Mouse (Mus musculus) stomach, embryonic 14.5 days (tissue): Measurements from ENCODE around the gene Ndufb4. TPM values are rescaled to one million over a fixed set of nuclear protein-coding genes. Genes with fewer than 3 reads are reported as not detected.
A peak's percentile ranks its signal among the peaks of the same experiment; 100 is the strongest.

ENCODE experiments used
- ATAC-seq: fragments of 200-750 bp; cut with Nextera tagmentation; 2 replicates; pipeline ENCODE4 v1.8.0; 2017; ENCODE audit warnings: low read depth, moderate TSS enrichment; ENCODE audit not compliant: insufficient number of reproducible peaks, insufficient read depth, low FRiP score
- H3K27ac ChIP-seq: fragments of 300-500 bp; sonication (generic); 2 replicates; pipeline ENCODE4 v1.5.1; 2014; ENCODE audit warnings: mild to moderate bottlenecking, low read length, moderate library complexity, mixed read lengths
- H3K27me3 ChIP-seq: fragments of 300-500 bp; sonication (generic); 2 replicates; pipeline ENCODE4 v1.6.1; 2014; ENCODE audit warnings: low read length, control low read depth, mixed read lengths; ENCODE audit not compliant: control insufficient read depth, insufficient read depth
- H3K36me3 ChIP-seq: fragments of 300-500 bp; sonication (generic); 2 replicates; pipeline ENCODE4 v1.6.1; 2014; ENCODE audit warnings: mild to moderate bottlenecking, control low read depth, low read length, moderate library complexity, mixed read lengths; ENCODE audit not compliant: control insufficient read depth, insufficient read depth
- H3K4me1 ChIP-seq: fragments of 300-500 bp; sonication (generic); 2 replicates; pipeline ENCODE4 v1.6.1; 2014; ENCODE audit warnings: low read length, control low read depth, mixed read lengths; ENCODE audit not compliant: control insufficient read depth, insufficient read depth
- H3K4me2 ChIP-seq: fragments of 300-500 bp; sonication (generic); replicated peaks from 2 replicates; pipeline ENCODE4 v1.6.1; 2014; ENCODE audit warnings: low read depth, low read length, control low read depth
- H3K4me3 ChIP-seq: fragments of 300-500 bp; sonication (generic); 2 replicates; pipeline ENCODE4 v1.5.1; 2014; ENCODE audit warnings: low read depth, low read length, control low read depth
- H3K9ac ChIP-seq: fragments of 300-500 bp; sonication (generic); replicated peaks from 2 replicates; pipeline ENCODE4 v1.6.1; 2014; ENCODE audit warnings: low read depth, mild to moderate bottlenecking, control low read depth, low read length, moderate library complexity, mixed read lengths
- H3K9me3 ChIP-seq: fragments of 300-500 bp; sonication (generic); 2 replicates; pipeline ENCODE4 v1.6.1; 2016; ENCODE audit warnings: low read depth, low read length, control low read depth; ENCODE audit not compliant: control insufficient read depth
- WGBS: fragments of 180-500 bp; shearing (Covaris S2); extraction: QIAGEN DNeasy Blood & Tissue Kit; methylation state at CpG from one replicate; pipeline ENCODE4 v1.1.7; 2014; 5-methylcytosine and 5-hydroxymethylcytosine counted together
- polyA plus RNA-seq: library from polyadenylated mRNA; unstranded; fragments of >200 nt; fragmentation: Nextera tagmentation; extraction: Ambion mirVana; gene quantifications from 2 replicates; pipeline ENCODE4 v1.2.1, GENCODE M21; 2014

Ndufb4 gene
- polyA plus RNA-seq, 1 experiment from 2014 or later, result 62.5 TPM

DNA sequence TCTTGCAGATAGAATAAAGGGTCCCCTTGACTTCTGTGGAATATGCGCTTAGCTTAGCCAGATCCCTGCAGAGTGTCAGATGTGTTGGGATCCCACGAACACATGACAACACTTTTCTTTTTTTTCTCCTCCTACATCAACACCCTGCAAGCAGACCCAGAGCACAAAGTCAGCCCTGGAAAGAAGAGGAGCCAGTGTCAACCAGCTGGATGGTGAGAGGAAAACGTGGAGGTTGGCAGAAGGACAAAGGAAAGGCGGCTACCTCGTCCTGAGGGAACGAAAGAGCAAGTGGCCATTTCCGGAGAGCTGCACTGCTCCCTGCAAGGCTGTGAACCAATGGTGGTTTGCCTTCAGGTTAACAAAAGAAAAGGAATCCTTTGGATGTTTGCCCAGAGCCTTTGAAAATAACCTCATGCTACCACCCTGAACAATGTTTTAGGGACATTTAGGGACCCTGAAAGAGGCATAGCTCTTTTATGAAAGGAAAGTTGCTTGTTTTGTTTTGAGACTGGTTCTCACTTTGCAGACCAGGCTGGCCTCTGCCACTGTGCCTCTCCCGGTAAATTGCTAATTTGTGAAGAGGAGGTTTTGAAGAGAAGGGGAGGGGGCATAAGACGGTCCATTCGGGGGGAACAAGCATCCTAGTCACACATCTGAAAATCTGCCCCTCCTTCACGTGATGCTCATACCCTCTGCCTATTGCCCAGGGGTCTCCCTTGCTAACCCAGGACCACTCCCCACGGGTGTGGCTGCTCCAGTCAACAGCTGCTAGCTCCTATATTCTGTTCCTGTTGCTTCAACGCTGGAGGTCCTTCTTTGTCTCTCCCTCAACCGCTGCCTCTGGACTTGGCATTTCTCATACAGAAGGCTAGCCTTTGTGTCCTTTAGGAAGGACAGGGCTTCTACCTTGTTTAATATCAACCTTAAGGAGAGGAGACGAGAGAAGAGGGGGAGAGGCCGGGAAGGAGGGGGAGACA is 29.2 kb upstream of the Ndufb4 start:
- Histone ChIP-seq H3K27ac (no peak overlapping the region), H3K9ac (no peak overlapping the region), H3K4me3 (no peak overlapping the region), H3K36me3 (no peaks in the 10 kb centered on the region), H3K27me3 (no peaks in the 10 kb centered on the region), H3K4me1 (no peaks in the 10 kb centered on the region; the same call in none of the 2 replicates), H3K9me3 (no peaks in the 10 kb centered on the region), H3K4me2 (peak overlapping the region; percentile 60; the same call in 1 of the 2 replicates)
- 0 out of 2 replicates have a peak, but pooled peaks have one; percentile 10 for ATAC-seq
- 16% methylated on average over 16 of the region's 16 CpGs for WGBS

DNA sequence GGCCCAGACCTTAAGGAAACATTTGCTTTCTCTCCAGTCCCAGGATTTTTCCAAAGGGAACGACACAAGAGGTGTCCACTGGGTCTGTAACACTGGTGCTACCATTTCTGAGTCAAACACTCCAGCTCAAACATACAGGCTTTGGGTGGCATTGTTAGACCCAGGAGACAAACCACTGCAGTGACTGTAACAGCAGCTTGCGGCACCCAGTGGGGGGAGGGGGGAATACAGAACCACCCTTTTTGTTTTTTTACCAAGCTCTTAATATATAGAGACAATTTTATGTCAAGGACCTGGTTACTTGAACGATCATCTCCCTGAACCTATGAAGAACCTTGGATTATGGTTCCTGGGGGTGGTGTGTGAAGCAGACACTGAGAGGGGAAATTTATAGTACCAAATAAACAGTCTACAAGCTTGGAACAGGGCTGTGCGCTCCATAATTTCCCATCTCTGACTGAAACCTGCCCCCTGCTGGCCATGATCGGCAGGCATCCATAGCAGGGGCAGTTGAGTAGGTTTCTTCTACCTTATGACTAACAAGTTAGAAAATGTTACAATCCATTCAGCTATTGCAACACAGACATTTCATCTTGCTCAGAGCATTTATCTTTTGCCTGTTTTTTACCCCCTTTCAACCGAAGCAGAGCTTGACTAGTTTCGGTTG is 28.2 kb upstream of the Ndufb4 start:
- Histone ChIP-seq H3K27me3 (no peaks in the 10 kb centered on the region), H3K9me3 (no peaks in the 10 kb centered on the region), H3K4me3 (no peak overlapping the region), H3K36me3 (no peaks in the 10 kb centered on the region), H3K4me1 (no peaks in the 10 kb centered on the region; the same call in none of the 2 replicates), H3K9ac (no peak overlapping the region), H3K27ac (no peak overlapping the region), H3K4me2 (no peak overlapping the region)
- peak; percentile 49; the same call in 1 of the 2 replicates for ATAC-seq
- WGBS, result 37% methylated on average over 7 of the region's 7 CpGs

DNA sequence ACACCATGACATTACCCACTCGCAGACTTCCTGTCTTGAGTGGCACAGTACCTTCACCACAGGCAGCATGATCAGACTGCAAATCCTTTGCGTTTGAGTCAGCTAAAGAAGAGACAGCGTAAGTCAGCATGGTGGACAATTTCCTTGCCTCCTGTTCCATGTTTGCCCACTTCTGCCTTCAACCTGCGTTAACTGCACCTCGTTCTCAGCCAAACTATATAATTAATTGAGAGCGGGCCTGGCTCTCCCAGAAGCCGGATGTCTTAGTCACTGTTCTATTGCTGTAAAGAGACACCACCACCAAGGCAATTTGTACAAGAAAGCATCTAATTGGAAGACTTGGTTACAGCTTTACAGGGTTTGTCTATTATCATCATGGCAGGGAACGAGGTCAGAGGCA is 26.6 kb upstream of the Ndufb4 start:
- Histone ChIP-seq H3K4me1 (no peaks in the 10 kb centered on the region; the same call in none of the 2 replicates), H3K27me3 (no peaks in the 10 kb centered on the region), H3K9me3 (no peaks in the 10 kb centered on the region), H3K4me2 (no peak overlapping the region), H3K36me3 (no peaks in the 10 kb centered on the region), H3K27ac (no peak overlapping the region), H3K4me3 (no peak overlapping the region), H3K9ac (no peak overlapping the region)
- ATAC-seq, result no peak
- 69% methylated on average over 8 of the region's 8 CpGs for WGBS

DNA sequence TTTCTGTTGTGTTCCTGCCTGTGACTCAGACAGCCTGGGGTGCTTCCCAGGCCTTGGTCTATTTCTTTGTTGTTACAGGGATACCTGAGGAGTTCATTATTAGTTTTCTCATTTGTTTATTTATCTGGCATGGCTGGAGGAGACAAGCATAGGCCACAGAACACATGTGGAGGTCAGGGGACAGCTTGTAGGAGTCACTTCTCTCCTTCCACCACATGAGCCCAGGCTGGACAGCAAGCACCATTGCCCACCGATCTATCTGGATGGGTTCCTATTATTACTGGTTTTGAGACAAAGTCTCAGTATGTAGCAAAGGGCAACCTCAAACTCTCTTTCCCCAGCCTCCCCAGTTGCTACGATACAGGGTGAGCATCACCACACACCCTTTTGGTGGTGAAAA is 26.0 kb upstream of the Ndufb4 start:
- Histone ChIP-seq H3K27me3 (no peaks in the 10 kb centered on the region), H3K4me3 (no peak overlapping the region)
- WGBS, result 90% methylated on average over 2 of the region's 2 CpGs

DNA sequence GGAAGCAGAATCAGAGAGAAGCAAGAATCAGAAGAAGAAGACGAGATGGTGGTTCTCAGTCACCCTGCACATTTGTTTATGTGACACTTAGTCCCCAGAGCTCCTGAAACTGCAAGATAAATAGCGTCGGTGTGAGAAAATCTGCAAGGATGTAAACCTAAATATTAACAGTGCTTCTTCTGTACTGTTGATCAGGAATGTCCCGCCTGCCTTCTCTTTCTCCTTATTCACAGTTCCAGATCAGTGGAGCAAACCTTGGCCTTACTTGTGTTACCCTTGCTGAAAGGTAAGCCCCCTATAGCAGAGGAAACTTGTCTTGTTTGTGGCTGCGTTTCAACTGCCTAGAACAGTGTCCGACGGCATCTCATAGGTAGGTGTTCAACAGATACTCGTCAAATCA is 23.3 kb upstream of the Ndufb4 start:
- H3K9me3 ChIP-seq, result no peaks in the 10 kb centered on the region
- H3K36me3 ChIP-seq, result no peaks in the 10 kb centered on the region
- H3K4me3 ChIP-seq, result no peak overlapping the region
- no peak for ATAC-seq
- no peaks in the 10 kb centered on the region for H3K4me1 ChIP-seq
- H3K4me2 ChIP-seq, result no peak overlapping the region
- 83% methylated on average over 8 of the region's 8 CpGs for WGBS
- no peak overlapping the region for H3K27ac ChIP-seq
- no peaks in the 10 kb centered on the region for H3K27me3 ChIP-seq
- H3K9ac ChIP-seq, result no peak overlapping the region

More for the DNA sequence above, 26.0 kb upstream of the Ndufb4 start:
- ATAC-seq, result no peak
- Histone ChIP-seq H3K9ac (no peak overlapping the region), H3K4me1 (no peaks in the 10 kb centered on the region; the same call in none of the 2 replicates), H3K4me2 (no peak overlapping the region), H3K9me3 (no peaks in the 10 kb centered on the region), H3K36me3 (no peaks in the 10 kb centered on the region), H3K27ac (no peak overlapping the region)

DNA sequence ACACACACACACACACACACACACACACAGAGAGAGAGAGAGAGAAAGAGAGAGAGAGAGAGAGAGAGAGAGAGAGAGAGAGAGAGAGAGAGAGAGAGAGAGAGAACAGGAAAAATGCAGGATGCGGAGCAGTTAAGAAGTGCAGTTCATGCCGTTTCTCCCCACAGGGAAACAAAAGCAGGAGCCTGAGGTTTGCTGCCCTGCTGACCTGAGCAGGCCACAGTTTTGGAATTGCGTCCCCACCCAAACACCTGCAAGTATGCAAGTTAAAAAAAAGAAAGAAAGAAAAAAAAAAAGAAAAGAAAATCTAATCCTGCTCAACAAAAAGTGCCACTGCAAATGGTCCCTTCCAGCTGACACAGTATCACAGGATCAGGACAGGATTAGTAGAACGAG is 22.4 kb upstream of the Ndufb4 start:
- H3K4me2 ChIP-seq, result no peak overlapping the region
- no peak overlapping the region for H3K4me3 ChIP-seq
- ATAC-seq, result no peak
- no peaks in the 10 kb centered on the region for H3K4me1 ChIP-seq
- no peaks in the 10 kb centered on the region for H3K27me3 ChIP-seq
- H3K27ac ChIP-seq, result no peak overlapping the region
- no peaks in the 10 kb centered on the region for H3K36me3 ChIP-seq
- no peak overlapping the region for H3K9ac ChIP-seq
- no peaks in the 10 kb centered on the region for H3K9me3 ChIP-seq
- WGBS, result 50% methylated on average over 4 of the region's 4 CpGs

DNA sequence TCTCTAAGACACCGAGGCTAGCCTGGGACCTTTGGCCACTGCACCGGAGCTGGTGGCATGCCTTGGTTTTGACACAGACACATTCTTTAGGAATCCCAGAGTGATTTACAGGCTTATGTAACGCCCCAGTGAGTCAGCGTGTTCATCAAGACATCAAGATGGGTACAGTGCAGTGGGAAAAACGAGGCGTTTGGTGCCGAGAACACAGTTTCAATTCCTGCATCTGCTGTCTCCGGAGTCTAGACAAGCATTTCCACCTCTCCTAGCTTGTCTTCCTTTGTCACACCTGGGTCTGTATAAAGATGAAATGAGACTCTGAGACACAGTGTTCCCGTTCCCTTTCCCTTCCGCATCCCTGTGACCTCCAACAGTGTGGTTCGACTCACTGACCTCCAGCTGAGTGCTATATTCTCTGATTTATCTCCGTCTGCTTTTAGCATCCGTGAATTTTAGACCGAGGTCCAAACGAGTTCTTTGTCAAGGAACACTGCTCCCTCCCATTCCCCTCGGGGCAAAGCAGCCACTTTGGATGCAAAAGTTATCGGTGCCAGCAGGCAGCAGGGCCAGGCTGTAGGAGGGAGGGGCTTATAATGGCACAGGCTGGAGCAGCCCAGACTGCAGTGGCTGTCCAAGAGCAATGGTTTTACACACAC is 21.9 kb upstream of the Ndufb4 start:
- no peak overlapping the region for H3K27ac ChIP-seq
- 56% methylated on average over 17 of the region's 17 CpGs for WGBS
- H3K4me2 ChIP-seq, result no peak overlapping the region
- H3K9ac ChIP-seq, result no peak overlapping the region
- no peak overlapping the region for H3K4me3 ChIP-seq
- H3K36me3 ChIP-seq, result no peaks in the 10 kb centered on the region
- H3K27me3 ChIP-seq, result no peaks in the 10 kb centered on the region
- no peak for ATAC-seq
- no peaks in the 10 kb centered on the region for H3K4me1 ChIP-seq
- no peaks in the 10 kb centered on the region for H3K9me3 ChIP-seq

DNA sequence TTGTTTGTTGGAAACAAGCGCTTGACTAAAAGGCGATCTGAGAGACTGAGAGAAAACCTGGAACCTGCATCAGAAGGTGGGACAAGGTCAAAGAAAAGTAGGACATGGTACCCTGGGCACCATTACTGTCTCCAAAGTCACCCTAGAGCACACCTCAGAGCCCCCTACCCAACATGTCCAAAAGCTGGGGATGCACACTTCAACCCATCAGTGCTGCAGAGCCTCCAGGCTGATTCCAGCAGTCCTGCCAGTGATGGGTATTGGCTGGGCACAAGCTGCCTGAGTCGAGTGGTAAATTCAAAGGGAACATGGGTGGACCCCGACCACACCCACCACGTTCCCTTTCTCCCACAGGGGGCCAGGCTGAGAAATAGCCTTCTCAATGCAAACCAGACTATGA is 21.1 kb upstream of the Ndufb4 start:
- Histone ChIP-seq H3K9me3 (no peaks in the 10 kb centered on the region), H3K4me2 (no peak overlapping the region), H3K27ac (no peak overlapping the region), H3K4me1 (no peaks in the 10 kb centered on the region), H3K27me3 (no peaks in the 10 kb centered on the region), H3K36me3 (no peaks in the 10 kb centered on the region), H3K4me3 (no peak overlapping the region), H3K9ac (no peak overlapping the region)
- 88% methylated on average over 5 of the region's 5 CpGs for WGBS
- no peak for ATAC-seq
